Mouse (Mus musculus): ENCODE measurements at regions not wholly inside any gene's neighbourhood (a gene's known extent, or its start where the extent isn't known, plus 50 kb on each side); places are given as distances from the start of the nearest gene placed in this dataset.

DNA sequence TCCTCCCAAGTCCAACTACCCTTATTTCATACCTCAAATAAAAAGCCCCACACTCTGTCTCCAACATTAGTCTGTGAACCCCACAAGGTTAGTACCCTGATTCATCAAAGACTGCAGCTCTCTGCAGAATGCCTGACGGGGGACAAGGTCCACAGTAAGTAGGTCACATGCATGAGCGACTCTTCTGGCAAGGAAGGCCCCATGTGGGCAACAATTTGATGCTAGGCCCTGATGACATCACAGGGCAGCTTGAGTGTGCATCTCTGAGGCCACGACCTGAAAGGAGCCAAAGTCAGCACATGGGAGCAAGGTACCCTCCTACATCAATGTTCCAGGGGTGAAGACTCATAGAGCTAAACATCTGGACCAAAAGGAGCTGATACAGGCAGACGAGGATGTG lies 248.0 kb downstream of the Ptpru start:
- no peak for DNase-seq

DNA sequence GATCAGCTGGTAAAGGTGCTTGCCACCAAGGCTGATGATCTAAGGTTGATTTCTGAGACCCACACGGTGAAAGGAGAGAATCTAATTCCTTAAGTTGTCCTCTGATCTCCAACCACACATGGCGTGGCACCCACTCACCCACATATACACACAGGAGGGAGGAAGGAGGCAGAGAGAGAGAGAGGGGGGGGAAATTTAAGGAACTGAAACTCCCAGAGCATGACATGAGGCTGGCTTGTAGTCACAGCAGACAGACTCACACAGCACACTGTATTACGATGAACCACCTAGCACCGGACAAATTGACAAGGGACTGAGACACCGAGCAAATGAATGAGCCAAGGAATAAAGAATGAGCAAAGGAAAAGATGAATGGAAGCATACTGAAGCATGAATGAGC lies 246.6 kb downstream of the Ptpru start:
- no peak for DNase-seq

DNA sequence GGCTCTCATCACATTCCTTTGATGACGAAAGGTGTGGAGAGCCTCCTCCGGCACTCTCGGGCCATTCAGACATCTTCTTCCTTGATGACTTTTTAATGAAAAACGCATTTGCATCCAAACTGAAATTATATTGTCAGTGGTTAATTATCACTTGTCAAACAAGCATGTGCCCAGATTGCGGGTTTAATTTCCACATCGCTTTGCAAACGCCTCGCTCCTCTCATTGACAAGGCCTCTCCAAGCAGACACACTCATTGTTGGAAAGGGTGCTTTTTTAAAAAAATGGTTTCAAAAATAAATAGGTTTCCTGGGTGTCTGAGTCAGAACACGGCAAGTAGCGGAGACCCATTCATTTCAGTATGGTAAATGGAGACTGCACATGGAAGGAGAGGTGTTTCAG lies 240.1 kb downstream of the Ptpru start:
- no peak for DNase-seq

DNA sequence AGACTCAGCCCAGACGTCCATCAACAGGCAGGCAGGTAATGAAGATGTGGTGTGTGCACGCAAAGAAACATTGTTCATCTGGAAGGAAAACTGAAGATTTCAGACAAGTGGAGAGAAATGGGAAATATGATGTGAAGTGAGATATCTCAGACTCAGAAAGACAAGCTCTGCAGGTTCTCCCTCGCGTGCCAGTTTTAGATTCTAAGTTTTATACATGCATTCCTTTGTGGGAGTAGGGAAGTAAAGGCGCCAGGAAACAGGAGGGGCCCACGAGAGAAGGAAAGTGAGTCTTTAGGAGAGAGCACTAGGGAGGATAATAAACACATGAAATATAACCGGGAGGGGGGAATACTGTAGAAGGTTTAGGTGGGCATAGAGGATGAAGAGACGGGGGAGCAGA lies 223.7 kb downstream of the Ptpru start:
- DNase-seq = no peak

DNA sequence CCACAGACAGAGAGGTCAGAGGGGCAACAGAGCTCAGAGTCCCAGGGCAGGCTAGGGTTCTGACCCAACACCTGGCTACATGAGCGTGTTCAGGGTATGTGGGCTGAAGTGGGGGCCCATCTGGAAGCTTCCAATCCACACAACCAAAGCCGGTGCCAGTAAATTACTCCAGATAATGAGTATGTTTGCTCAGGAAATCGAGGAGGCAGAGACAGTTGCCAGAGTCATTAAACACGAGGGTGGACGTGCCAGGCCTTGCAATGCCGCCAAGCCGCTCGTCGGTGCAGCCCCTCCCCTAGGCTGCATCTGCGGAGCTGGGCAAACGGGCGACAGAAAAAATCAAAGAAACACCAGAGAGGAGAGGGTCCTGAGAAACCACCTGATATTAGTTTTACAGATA lies 222.5 kb downstream of the Ptpru start:
- DNase-seq = no peak

DNA sequence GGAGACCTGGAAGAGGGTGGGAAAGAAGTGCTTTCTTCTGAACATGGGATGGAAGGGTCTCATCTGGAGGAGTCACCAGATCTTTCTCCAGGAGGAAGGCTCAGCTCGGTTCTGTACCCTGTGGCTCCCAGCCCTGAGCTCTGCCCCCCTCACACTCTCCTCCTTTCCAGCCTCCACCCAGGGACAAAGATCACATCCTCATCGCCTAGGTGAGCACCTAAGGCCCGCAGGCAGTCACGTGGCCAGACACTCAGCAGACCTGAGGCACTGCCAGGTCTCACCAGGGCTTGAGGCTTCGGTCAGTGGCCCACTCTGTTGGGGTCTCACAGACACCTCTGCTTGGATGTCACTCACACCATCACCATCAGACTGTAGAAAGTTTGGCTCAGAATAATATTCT lies 200.0 kb downstream of the Ptpru start:
- no peak for DNase-seq

DNA sequence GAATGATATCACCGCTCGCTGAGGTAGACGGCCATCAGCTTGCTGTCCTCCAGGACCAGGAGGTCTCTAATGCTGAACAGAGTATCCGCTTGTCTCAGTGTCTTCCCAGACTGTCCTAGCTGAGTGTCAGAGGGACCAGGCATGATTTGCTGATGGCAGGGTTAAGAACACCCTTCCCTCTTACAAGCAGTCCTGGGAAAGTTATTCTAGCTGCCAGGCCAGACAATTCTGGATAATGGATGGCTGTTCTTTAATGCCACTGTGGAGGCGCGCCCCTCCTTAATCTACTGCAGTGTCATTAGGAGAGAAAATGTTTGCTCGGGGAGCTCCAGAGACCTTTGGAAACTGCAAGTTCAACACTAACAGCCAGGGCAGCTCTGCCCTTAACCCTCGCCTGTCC lies 182.1 kb downstream of the Ptpru start:
- DNase-seq = no peak

DNA sequence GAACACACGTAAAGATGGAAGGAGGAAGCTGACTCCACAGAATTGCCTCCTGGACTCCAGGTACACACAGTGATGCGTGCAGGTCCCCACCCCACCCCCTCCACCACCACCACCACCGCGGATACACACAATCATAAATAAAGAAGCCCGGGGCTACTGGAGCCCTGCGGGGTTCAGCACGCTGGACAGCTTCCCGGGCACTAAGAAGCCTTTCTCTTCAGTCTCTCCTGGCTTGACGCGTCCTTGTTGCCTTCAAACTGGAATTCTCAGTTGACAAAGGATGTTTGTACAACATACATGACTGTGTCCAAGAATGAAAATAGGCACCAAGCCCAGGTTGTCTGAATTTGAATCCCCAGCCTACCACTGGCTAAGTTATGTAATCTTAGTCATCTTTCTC lies 180.2 kb downstream of the Ptpru start:
- peak; percentile 25 for DNase-seq

DNA sequence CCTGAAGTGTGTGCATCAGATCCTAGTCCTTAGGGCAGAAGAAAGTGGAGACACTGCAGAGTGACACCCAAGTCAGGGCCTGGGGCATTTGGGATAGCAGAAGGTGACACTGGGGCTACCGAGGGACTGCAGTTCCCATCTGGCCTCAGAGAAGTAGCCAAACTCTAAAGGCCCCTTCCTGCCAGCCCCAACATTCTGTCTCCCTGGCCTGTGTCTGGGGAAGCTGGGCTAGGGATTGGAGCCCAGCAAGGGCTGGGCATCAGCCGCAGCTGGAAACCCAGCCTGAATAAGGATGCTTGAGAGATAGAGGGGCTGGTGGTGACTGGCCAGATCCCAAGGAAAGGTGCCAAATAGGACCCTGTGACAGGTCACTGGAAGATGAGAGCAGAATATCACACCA lies 177.2 kb downstream of the Ptpru start:
- no peak for DNase-seq

DNA sequence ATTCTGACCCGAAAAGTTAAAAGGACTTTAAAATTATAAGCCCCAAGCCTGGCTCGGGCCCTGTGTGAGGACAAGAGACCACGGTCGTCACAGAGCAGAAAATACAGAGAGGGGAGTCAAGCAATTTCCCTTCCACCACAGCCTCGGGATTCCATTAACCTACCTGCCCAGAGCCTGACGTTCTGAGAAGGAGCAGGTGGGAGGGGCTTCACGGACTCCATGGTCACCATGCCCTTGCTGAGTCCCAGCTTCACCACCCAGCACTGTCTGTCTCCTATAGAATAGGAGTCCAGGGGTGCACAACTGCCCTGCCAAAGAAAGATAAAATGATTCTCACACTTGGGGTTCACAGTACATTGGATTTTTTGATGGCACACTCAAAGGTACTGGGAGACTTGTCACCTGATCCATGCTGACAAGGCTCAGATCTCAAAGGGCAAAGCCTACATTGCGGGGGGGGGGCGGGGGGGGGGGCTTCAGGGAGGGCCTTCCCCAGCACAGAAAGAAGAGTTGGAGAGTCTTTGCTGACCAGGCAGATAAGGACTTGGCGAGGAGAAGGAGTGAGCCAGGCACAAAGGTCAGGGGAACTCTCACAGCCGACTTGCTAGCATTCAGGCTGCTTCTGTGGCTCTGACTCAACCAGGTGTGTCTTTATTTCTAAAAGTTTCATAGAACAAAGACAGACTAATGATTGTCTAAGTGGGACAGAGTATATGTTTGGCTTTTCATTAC lies 166.1 kb downstream of the Ptpru start:
- DNase-seq = no peak

DNA sequence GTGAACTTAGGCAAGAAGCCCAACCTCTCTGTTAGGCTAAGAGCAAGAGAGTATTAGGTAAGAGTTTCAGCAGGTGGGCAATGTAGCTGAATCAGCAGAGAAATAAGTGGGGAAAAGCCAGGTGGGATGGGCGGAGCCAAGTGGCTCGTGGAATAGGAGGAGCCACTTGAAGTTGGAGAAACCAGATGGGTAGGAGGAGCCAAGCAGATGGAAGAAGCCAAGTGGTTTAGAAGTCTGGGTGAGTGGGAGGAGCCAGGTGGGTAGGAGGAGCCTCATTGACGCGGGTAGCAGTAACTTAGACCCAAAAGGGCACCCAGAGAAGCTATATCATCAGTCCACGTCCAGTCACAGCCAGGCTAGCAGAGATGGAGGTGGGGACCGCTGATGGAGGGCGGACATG lies 160.1 kb downstream of the Ptpru start:
- no peak for DNase-seq

DNA sequence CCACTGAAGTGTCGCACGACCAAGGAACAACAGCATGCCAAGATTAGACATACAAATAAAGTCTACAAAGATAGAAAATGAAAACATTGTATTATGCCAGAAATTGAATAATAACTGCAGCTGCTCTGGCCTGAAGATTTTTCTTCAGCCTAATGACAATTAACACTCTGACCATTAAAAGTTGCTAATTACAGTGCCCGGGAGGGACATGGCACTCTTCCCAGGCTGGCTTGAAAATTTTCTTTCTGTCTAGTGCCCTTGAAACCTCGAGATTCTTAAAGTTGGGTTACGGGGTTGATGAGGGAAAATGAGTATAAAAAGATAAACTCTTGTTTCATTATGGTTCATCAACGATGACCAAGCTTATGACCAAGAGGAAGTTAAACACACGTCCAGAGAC lies 154.9 kb downstream of the Ptpru start:
- no peak for DNase-seq

DNA sequence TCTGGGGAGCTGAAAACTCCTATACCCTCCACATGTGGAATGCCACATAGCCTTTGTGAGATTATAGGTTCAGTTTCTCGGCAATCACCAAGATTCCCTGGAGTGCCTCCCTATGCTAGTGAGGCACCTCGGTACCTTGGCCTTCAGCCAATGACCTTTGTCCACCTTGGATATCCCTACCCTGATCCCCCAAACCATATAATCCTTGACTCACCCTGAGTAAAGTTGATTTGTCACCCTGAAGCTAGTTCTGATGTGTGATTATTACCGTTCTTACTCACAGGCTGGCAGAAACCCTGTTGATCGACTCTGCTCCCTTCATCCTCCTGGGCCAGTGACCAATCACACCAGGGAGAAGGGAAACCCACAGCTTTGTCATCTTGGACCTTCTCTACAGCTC lies 152.5 kb downstream of the Ptpru start:
- DNase-seq = no peak

DNA sequence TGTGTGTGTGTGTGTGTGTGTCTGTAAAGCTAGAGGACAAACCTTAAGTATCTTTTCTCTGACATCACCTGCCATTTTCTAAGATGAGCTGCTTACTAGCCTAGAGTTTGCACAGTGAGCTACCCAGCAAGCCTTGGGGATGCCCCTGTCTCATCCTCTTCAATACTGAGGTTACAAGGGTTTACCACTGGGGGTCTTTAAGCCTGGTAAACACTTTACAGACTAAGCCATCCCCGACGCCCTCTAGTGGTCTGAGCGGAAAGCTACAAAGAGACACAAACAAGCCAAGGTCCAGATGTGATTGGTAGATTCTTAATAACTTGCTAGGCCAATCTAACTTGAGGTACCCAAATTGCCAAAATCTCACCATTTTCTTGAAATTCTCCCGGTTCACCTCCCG lies 143.9 kb downstream of the Ptpru start:
- no peak for DNase-seq

DNA sequence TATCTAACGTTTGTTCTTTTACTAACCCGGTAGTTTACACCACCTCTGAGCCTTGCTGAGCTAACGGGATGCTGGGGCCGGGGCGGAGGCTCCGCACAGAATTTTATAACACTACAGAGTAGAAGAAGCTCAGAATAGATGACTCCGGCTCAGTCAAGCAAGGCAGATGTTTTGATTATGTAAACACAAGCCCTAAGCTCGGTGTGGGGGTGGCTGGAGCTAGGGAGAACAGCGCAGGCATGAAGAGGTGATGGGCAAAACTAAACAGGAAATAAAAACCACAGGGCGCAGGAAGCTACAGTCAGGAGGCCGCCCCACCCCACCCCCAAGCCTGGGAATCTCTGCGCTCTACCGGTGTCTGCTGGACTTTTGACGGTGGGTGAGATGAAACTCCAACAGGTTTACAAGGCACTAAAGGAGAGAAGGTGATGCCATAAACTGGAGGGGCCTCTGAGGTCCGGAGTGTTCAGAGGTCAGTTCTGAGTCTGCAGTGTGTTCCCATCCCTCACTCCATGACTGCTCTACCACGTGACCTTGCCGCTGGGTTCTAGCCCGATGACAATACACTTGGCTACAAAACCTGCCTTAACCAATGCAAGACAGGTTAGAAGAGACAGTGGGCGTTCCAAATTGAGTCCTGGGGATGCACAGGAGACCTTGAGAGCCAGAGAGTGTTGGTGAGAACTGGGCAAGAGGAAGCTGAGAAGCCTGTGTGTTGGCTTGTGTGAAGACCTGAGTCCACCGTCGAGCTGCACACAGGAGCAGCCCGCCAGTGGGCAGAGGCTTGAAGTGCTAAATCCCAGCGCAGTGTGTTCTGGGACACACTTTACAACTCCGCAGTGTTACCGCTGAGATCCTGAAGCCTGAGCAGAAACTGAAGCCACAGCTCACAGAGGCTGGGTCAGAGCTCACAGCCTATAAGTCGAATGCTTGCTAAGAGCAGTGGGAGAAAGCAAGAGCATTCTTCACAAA lies 141.9 kb downstream of the Ptpru start:
- DNase-seq = no peak

Measured in adrenal gland, adult 2 months (tissue).